Mouse (Mus musculus) limb, embryonic 10.5 days (tissue): ENCODE data around the gene Myt1l. TPM values are rescaled to one million over a fixed set of nuclear protein-coding genes. Genes with fewer than 3 reads are reported as not detected.

Experiments
- DNase-seq: peaks from one replicate; pipeline ENCODE4 v3.0.0-alpha.2; 2017; ENCODE audit warnings: low spot score
- H3K27ac ChIP-seq: fragments of 300-500 bp; sonication (generic); 2 replicates; pipeline ENCODE4 v1.5.1; 2016; ENCODE audit warnings: mild to moderate bottlenecking
- H3K27me3 ChIP-seq: fragments of 300-500 bp; sonication (generic); 2 replicates; pipeline ENCODE4 v1.6.1; 2016; ENCODE audit warnings: low read depth, mild to moderate bottlenecking; ENCODE audit not compliant: poor library complexity, severe bottlenecking
- H3K36me3 ChIP-seq: fragments of 300-500 bp; sonication (generic); 2 replicates; pipeline ENCODE4 v1.6.1; 2016; ENCODE audit warnings: mild to moderate bottlenecking, moderate library complexity
- H3K4me1 ChIP-seq: fragments of 300-500 bp; sonication (generic); 2 replicates; pipeline ENCODE4 v1.6.1; 2016
- H3K4me3 ChIP-seq: fragments of 300-500 bp; sonication (generic); 2 replicates; pipeline ENCODE4 v1.5.1; 2016; ENCODE audit warnings: mild to moderate bottlenecking, moderate library complexity
- H3K9me3 ChIP-seq: fragments of 300-500 bp; sonication (generic); replicated peaks from 2 replicates; pipeline ENCODE4 v1.6.1; 2016; ENCODE audit warnings: mild to moderate bottlenecking
- WGBS: fragments of 180-500 bp; shearing (Covaris S2); methylation state at CpG from one replicate; pipeline ENCODE4 v1.1.7; 2016; 5-methylcytosine and 5-hydroxymethylcytosine counted together
- polyA plus RNA-seq: library from polyadenylated mRNA; unstranded; fragments of >200 nt; fragmentation: Nextera tagmentation; extraction: Ambion mirVana; gene quantifications from 2 replicates; pipeline ENCODE4 v1.2.1, GENCODE M21; 2016

Myt1l gene
- polyA plus RNA-seq, 1 experiment from 2014 or later, result not detected

DNA sequence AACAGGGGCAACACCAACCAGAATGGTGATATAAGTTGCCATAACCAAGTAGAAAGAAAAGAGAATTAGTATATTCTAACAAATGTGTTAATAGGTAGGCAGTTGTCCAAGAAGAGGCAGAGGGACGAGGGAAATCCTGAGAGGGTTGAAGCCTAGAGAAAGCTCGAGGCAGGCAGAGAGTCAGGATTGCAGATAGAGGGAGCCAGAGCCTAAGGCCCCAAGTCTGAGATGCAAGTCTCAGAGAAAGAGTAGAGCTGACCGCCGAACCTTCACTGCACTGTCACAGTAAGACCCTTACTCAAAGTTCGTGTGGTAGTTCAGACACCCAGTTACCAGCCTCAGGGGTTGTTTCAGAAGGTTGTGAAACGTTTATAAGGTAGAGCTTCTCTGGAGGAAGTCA, 71.7 kb downstream of the Myt1l start:
- no peaks in the 10 kb centered on the region for H3K36me3 ChIP-seq
- no peaks in the 10 kb centered on the region for H3K4me1 ChIP-seq
- H3K27me3 ChIP-seq, result no peaks in the 10 kb centered on the region
- no peak for DNase-seq
- no peak overlapping the region for H3K4me3 ChIP-seq
- no peak overlapping the region for H3K27ac ChIP-seq
- H3K9me3 ChIP-seq, result no peaks in the 10 kb centered on the region
- WGBS, result 66% methylated on average over 6 of the region's 6 CpGs

DNA sequence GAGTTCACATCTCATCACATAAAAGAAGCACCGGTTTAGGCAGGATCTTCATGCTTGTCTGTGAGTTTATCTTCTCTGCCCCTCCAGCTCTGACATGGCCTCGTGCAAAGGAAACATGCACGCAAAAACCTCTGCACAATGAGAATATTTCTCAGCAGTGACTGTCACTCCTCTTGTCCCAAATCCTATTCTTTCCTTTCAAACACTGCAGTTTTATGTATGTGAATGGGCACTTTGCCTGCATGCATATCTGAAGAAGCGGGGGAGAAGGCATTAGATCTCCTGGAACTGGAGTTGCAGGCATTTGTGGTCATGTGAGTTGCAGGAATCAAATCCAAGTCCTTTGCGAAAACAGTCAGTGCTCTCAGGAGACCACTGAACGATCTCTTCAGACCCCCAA, 73.0 kb downstream of the Myt1l start:
- Histone ChIP-seq H3K4me3 (no peak overlapping the region), H3K27me3 (no peaks in the 10 kb centered on the region), H3K4me1 (no peaks in the 10 kb centered on the region), H3K27ac (no peak overlapping the region), H3K9me3 (no peaks in the 10 kb centered on the region), H3K36me3 (no peaks in the 10 kb centered on the region)
- DNase-seq, result no peak
- WGBS, result 88% methylated on average over 6 of the region's 6 CpGs

DNA sequence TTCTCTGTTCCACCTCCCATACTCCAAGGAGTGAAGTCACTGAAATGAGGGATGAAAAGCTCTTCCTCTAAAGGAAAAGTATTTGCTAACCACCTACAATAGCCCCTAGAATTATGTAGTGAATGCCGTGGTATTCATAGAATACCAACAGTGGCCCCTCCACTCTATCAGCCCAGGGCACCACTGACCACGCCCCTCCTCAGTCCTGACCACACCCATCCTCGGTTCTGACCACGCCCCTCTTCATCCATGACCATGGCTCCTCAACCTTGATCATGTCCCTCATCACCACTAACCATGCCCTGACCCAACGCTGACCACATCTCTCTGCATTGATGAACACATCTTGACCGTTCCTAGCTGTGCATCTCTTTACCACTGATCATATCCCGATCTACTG, 76.5 kb downstream of the Myt1l start:
- Histone ChIP-seq H3K4me3 (no peak overlapping the region), H3K27ac (no peak overlapping the region), H3K4me1 (no peaks in the 10 kb centered on the region), H3K36me3 (no peaks in the 10 kb centered on the region), H3K27me3 (no peaks in the 10 kb centered on the region), H3K9me3 (no peaks in the 10 kb centered on the region)
- WGBS, result 86% methylated on average over 7 of the region's 7 CpGs
- no peak for DNase-seq

DNA sequence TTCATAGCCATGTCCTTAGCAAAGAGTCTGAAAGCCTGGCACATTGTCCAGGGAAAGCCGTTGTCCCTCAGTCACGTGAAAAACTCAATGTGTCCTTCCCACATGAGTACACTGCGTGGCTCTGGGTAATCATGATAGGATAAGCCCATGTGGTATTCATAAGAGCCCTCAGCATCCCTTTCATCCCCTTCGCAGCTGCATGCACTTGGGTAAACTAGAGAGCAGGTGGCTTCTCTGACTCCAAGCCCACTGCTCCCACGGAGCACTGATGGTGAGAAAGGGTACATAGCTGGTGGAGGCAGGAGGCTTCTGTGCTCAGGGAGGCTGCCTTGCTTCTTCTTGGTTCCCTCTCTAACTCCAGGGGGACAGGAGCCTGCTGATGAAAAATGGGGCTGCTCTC, 76.9 kb downstream of the Myt1l start:
- 84% methylated on average over 5 of the region's 5 CpGs for WGBS
- Histone ChIP-seq H3K27me3 (no peaks in the 10 kb centered on the region), H3K9me3 (no peaks in the 10 kb centered on the region), H3K27ac (no peak overlapping the region), H3K4me3 (no peak overlapping the region), H3K4me1 (no peaks in the 10 kb centered on the region), H3K36me3 (no peaks in the 10 kb centered on the region)
- DNase-seq, result no peak

DNA sequence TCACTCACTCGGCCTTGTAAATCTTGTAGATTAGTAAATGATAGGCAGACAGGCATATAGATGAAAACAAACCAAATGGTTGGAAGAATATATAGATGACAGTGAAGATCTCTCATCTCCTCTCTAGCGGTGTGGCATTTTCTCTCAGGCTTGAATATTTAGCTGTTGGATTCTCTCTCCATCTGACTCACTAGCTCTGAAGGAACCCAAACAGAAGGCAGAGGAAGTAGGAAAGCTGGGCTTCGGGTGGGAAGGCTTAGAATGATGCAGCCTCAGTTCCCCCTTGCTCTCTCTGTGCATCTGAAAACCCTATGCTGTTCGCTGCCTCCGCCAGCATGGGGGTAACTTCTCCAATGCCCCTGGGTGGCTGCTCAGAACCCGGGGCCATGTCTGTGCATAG, 78.0 kb downstream of the Myt1l start:
- Histone ChIP-seq H3K4me3 (no peak overlapping the region), H3K4me1 (no peaks in the 10 kb centered on the region), H3K27me3 (no peaks in the 10 kb centered on the region), H3K36me3 (no peaks in the 10 kb centered on the region), H3K27ac (no peak overlapping the region), H3K9me3 (no peaks in the 10 kb centered on the region)
- WGBS, result 85% methylated on average over 6 of the region's 6 CpGs
- DNase-seq, result no peak

DNA sequence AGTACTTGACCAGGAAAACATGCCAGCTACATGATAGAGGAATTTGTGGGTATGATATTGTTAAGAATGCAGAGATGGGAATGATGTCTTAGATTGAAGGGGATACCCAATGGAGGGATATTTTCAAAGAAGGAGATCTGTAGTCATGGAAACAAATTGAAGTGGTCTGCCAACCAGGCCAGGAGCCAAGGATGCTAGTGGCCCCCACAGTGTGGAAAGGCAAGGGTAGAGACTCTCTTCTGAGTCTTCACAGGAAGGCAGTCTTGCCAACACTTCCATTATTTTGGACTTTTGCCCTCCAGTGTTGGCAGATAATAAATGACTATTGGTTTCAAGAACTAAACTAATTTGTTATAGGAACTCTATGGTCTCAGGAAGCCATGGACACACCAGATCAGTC, 89.6 kb downstream of the Myt1l start:
- H3K27ac ChIP-seq, result no peak overlapping the region
- H3K4me1 ChIP-seq, result no peaks in the 10 kb centered on the region
- no peaks in the 10 kb centered on the region for H3K9me3 ChIP-seq
- no peak overlapping the region for H3K4me3 ChIP-seq
- no peak for DNase-seq
- no peaks in the 10 kb centered on the region for H3K36me3 ChIP-seq
- H3K27me3 ChIP-seq, result no peaks in the 10 kb centered on the region

DNA sequence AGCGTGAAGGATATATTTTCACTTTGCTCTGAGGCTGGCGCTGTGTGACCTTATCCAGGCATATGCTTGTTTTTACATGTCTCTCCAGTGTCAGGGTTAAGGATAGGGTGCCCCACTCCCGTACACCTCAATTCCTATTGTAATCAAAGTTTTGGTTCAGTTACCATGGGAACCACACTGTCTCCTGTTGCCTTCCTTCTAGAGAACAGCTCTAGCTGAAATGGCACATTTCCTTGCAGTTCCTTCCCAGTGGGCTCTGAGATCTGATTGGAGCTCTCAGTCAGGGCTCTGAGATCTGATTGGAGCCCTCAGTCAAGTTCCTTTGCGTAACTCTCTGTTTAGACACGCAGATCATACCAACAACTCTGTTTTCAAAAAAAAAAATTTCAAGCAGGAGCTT, 93.3 kb downstream of the Myt1l start:
- Histone ChIP-seq H3K4me3 (no peak overlapping the region), H3K4me1 (peaks cover 5% of the 10 kb centered on the region), H3K9me3 (no peaks in the 10 kb centered on the region), H3K36me3 (no peaks in the 10 kb centered on the region), H3K27ac (no peak overlapping the region), H3K27me3 (no peaks in the 10 kb centered on the region)
- DNase-seq, result no peak
- WGBS, result 85% methylated on average over 5 of the region's 5 CpGs

DNA sequence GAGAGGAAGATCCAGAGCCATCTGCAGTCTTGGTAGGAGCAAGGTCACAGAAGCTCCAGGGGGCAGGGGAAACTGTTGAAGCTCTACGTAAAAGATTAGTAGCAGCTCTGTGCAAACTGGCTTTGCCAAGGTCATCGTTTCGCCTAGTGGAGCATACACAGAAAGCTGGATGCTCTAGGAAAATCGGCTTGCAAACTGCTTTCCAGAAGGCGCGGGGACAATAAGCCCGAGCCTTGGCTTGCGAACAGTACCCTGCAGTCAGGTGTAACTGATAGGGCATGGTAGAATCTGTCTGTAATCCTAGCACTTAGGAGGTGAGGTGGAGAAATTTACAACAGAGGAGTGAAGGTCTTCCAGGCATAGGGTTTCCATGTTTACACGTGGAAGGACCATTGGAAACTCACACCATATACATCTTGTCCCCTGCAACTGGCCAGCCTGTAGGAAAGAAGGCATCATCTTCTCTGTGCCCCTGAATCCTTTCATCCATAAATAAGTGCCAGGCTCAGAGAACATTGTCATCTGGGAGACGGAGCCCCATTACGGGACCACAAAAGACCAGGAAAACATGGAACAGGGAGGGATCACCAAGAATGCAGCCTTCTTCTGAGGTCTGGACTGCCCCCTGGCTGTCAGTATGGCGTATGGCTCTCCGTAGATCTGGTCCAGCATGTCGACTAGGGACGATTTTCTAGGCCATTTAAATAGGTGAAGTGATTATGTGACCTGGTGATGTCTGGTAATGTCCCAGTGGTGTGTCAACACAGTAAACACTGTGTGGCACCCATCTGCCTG, 100.0 kb downstream of the Myt1l start:
- WGBS, result 73% methylated on average over 15 of the region's 15 CpGs
- DNase-seq, result no peak
- H3K4me3 ChIP-seq, result no peak overlapping the region

DNA sequence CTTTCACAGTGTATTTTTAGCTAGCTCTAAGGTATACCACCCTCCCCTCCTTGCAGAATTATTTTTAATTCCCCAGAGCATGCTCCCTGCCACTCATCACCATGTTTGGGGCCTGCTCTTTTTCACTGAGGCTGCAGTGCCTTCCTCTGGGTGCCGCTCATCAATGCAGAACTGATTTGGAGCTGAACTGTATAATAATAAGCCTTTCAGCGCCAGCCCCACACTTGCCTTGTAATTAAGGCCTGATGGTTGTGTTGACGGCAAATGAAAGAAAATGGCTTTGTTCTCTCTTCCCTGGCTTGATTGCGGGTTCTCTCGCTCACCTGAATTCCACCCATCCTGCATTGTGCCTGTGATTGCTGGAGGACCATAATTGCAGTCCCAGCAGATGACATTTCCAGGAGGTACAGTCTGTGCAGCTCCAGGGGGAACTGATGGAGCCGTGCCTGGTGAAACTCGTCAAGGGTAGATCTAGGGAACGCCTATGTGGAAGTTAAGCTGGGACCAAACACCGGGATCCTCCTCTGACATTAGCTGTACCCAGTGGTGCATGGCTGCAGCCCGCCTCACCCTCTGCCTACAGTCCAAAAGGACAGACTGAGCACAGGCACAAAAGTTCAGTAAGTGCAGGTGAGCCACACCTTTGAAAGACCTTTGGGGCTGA, 101.8 kb downstream of the Myt1l start:
- H3K4me3 ChIP-seq, result no peak overlapping the region
- 74% methylated on average over 10 of the region's 10 CpGs for WGBS
- no peaks in the 10 kb centered on the region for H3K36me3 ChIP-seq
- H3K4me1 ChIP-seq, result peaks cover 15% of the 10 kb centered on the region
- no peak overlapping the region for H3K27ac ChIP-seq
- H3K27me3 ChIP-seq, result no peaks in the 10 kb centered on the region
- H3K9me3 ChIP-seq, result no peaks in the 10 kb centered on the region
- no peak for DNase-seq

More for the DNA sequence above, 100.0 kb downstream of the Myt1l start:
- H3K27me3 ChIP-seq, result no peaks in the 10 kb centered on the region
- peaks cover 15% of the 10 kb centered on the region for H3K4me1 ChIP-seq
- no peaks in the 10 kb centered on the region for H3K36me3 ChIP-seq
- no peak overlapping the region for H3K27ac ChIP-seq
- H3K9me3 ChIP-seq, result no peaks in the 10 kb centered on the region

DNA sequence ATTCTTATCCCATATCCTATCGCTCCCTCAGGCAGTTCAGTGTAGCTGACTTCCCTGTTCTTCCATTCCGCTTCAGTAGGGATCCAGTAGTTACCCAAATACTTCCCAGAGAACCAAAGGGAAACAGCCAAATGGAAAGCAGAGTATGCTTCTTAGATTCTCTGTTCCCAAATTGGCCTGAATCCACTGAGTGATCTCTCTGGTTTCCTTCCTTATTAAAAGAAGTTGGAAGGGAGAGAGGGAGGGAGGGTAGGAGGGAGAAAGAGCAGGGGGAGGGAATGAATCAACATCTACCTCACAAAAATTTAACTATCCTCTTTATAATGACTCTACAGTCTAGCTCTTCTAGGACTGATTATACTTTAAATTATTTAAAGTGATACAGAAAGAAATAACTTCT, 106.3 kb downstream of the Myt1l start:
- H3K4me3 ChIP-seq, result no peak overlapping the region
- no peaks in the 10 kb centered on the region for H3K36me3 ChIP-seq
- DNase-seq, result no peak
- no peaks in the 10 kb centered on the region for H3K27me3 ChIP-seq
- no peaks in the 10 kb centered on the region for H3K9me3 ChIP-seq
- 87% methylated on average over 2 of the region's 2 CpGs for WGBS
- peaks cover 13% of the 10 kb centered on the region for H3K4me1 ChIP-seq
- no peak overlapping the region for H3K27ac ChIP-seq

DNA sequence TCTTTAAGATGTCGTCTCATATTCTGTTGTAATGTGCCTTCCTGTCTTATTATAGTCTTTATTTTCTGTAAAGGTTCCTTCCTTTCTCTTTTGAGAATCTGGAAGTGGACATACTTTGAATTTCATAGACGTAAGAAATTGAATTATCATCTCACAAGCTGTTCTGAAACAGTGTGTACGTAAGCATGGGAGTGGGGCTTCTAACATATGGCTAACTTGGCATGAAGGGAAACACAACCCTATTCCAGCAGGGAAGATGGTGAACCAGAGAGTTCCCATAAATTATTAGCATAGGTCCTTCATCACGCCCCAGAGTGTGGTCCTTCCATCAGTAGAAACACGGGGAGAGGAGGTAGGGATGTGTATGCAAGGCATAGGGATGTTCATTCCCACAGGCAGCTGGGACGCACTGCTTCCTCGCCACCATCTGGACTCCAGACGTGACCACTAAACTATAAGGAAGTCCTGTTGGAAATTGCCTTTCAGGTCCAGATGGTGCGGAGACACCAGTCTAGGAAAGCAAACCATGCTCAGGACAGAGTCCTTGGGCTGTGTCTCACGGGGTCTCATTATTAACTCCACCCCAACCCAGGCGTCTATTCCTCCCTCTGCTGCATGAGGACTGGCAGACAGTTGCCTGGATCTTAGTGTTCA, 111.5 kb downstream of the Myt1l start:
- peak; percentile 66 for DNase-seq
- 0 out of 2 replicates have a peak overlapping the region, but pooled peaks have one; percentile 14 for H3K27ac ChIP-seq

DNA sequence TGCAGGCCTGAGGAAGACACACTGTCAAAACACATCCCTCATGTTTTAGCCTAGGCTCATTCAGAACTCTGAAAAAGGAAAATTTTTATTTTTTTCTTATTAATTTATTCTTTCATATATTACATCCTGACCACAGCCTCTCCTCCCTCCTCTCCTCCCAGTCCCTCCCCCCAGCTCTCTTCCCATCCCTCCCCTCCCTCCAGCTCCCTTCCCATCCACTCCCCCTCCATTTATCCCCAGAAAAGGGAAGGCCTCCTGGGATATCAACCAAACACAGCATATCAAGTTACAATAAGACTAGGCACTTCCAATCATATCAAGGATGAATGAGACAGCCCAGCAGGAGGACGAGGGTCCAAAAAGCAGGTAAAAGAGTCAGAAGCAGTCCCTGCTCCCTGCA, 112.0 kb downstream of the Myt1l start:
- Histone ChIP-seq H3K9me3 (no peaks in the 10 kb centered on the region), H3K4me1 (peaks cover 37% of the 10 kb centered on the region), H3K4me3 (no peak overlapping the region), H3K27me3 (no peaks in the 10 kb centered on the region), H3K27ac (0 out of 2 replicates have a peak overlapping the region, but pooled peaks have one; percentile 14), H3K36me3 (no peaks in the 10 kb centered on the region)
- 50% methylated on average over 1 of the region's 1 CpGs for WGBS
- no peak for DNase-seq

More for the DNA sequence above, 111.5 kb downstream of the Myt1l start:
- Histone ChIP-seq H3K9me3 (no peaks in the 10 kb centered on the region), H3K36me3 (no peaks in the 10 kb centered on the region), H3K4me3 (no peak overlapping the region), H3K4me1 (peaks cover 32% of the 10 kb centered on the region), H3K27me3 (no peaks in the 10 kb centered on the region)
- 43% methylated on average over 11 of the region's 11 CpGs for WGBS

DNA sequence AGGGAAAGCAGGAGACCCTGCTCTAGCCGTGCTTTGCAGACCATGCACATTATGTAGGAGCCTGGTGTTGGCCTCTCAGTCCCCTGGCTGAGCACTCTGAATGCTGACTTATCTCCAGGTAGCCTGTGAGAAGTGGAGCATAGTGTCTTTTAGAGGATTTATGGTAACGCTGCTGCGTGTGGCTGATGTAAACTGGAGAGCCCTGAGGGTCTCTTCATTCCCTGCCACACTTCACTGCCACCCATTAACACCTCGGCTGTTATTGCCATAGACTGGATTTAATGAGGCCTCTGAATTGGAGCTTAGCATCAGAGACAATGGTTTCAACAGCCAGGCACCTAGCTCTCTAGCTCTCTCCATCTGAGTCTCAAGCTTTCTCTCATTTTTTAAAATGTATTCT, 114.7 kb downstream of the Myt1l start:
- Histone ChIP-seq H3K4me3 (no peak overlapping the region), H3K36me3 (no peaks in the 10 kb centered on the region), H3K9me3 (no peaks in the 10 kb centered on the region), H3K4me1 (peaks cover 37% of the 10 kb centered on the region), H3K27me3 (no peaks in the 10 kb centered on the region), H3K27ac (no peak overlapping the region)
- WGBS, result 15% methylated on average over 4 of the region's 4 CpGs
- DNase-seq, result no peak
